Mouse (Mus musculus) myocyte (in vitro differentiated cells): Measurements from ENCODE around the gene A730049H05Rik.

Experiments used
- CEBPB ChIP-seq: IDR thresholded peaks from 2 replicates; pipeline ENCODE4 v1.6.1; 2011; ENCODE audit warnings: mild to moderate bottlenecking, moderate library complexity; ENCODE audit not compliant: poor library complexity, insufficient read depth, severe bottlenecking
- E2F4 ChIP-seq: IDR thresholded peaks from one replicate; pipeline ENCODE4 v1.6.1; 2011; ENCODE audit warnings: mild to moderate bottlenecking, control low read depth, moderate library complexity; ENCODE audit not compliant: insufficient read depth
- MAX ChIP-seq: IDR thresholded peaks from one replicate; pipeline ENCODE4 v1.6.1; 2011; ENCODE audit warnings: low read depth, mild to moderate bottlenecking, control low read depth
- MYOD1 ChIP-seq, 3 experiments: IDR thresholded peaks; one replicate each; pipeline ENCODE4 v1.6.1; 2011; ENCODE audit warnings: control low read depth in 2 of 3, low read depth in 2 of 3, mild to moderate bottlenecking in 2 of 3, moderate library complexity in 1 of 3; ENCODE audit not compliant: insufficient read length in 2 of 3, control insufficient read depth in 1 of 3
- MYOG ChIP-seq, 3 experiments: IDR thresholded peaks; one replicate each; pipeline ENCODE4 v1.6.1; 2011; ENCODE audit warnings: control low read depth in 2 of 3, low read depth in 2 of 3, mild to moderate bottlenecking in 2 of 3; ENCODE audit not compliant: insufficient read length in 2 of 3, control insufficient read depth in 1 of 3, insufficient read depth in 1 of 3
- POLR2A ChIP-seq: IDR thresholded peaks from one replicate; pipeline ENCODE4 v1.6.1; 2011; ENCODE audit warnings: low read depth, mild to moderate bottlenecking, control low read depth, moderate library complexity; ENCODE audit not compliant: insufficient read length
- POLR2AphosphoS2 ChIP-seq: IDR thresholded peaks from one replicate; pipeline ENCODE4 v1.6.1; 2011; ENCODE audit warnings: low read depth, control low read depth; ENCODE audit not compliant: insufficient read length
- TCF12 ChIP-seq: IDR thresholded peaks from one replicate; pipeline ENCODE4 v1.6.1; 2011; ENCODE audit warnings: mild to moderate bottlenecking, control low read depth; ENCODE audit not compliant: poor library complexity, insufficient read depth, severe bottlenecking
- USF1 ChIP-seq: IDR thresholded peaks from one replicate; pipeline ENCODE4 v1.6.1; 2011; ENCODE audit warnings: low read depth, mild to moderate bottlenecking, control low read depth, moderate library complexity

- TF ChIP-seq MAX, result no peak
- TF ChIP-seq POLR2A, result no peak
- no peak for TF ChIP-seq USF1
- no peak for TF ChIP-seq POLR2AphosphoS2
- TF ChIP-seq E2F4, result no peak
- TF ChIP-seq TCF12, result no peak
- no peak for TF ChIP-seq MYOD1 (IDR thresholded peaks at IDR 0.05; ENCODE audit: control insufficient read depth in 1 of 3, insufficient read length in 2 of 3, low read depth in 2 of 3)
- TF ChIP-seq MYOG (IDR thresholded peaks at IDR 0.05; ENCODE audit: control insufficient read depth in 1 of 3, insufficient read depth in 1 of 3, insufficient read length in 2 of 3, low read depth in 2 of 3), result no peak
- no peak for TF ChIP-seq CEBPB
Measured at GRCm38 (mm10) chr6:92787376-92787712, 28.9 kb upstream of the A730049H05Rik start.
